Mouse (Mus musculus) cerebellum, postnatal 14 days (tissue): ENCODE results near the gene Hes2.

ENCODE experiments used
- DNase-seq, 2 experiments: peaks; one replicate each; pipeline ENCODE4 v3.0.0; 2021; ENCODE audit warnings: mixed read lengths in 2 of 2

Gene Hes2

DNA sequence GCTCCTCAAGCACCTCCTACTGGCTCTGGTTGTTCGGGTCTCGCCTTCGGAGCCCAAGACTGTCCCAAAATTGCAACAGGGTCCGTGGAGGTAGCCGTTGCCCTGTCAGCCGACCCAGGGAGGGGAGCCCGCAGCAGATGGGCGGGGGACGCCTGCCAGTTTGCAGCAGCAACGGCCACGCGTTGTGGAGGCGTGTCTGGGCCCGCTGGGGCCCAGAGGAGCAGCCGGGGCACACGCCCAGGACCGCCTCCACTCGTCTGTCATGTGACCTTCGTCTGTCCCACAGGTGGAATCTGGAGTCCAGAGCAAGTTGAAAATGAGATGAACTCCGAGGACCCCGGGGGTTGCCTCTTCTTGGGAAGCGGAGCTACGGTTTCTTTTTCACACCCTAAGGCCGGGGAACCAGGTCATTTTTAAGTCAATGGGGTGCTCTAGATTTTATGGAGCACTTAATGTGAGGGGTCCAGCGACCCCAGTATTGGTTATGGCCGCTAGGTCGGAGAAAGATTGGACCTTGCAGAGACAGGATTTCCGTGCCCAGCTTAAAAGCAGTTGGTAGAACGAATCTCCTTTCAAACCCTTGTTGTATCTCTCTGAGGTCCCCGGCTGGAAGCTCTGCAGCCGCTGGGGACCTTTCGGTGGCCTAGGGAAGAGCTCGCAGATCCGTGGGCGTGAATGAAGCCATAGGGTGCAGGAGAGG is at the start of gene Hes2:
Gene Hes2, plus strand, starts transcription at position 283 of the 700 bp plus-strand sequence.
- DNase-seq: no peak

DNA sequence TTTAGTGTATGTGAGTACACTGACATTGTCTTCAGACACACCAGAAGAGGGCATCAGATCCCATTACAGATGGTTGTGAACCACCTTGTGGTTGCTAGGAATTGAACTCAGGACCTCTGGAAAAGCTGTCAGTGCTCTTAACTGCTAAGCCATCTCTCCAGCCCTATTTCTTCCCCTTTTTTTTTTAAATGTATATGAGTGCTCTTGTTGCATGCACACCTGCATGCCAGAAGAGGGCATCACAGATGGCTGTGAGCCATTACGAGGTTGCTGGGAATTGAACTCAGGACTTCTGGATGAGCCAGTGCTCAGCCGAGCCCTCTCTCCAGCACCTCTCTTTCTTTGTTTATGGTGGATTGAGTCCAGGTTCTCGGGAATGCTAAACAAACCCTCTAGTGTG is 49.2 kb upstream of the Hes2 start:
- no peak for DNase-seq

- no peak for DNase-seq
These were observed 48.0 kb upstream of the Hes2 start for GRCm38 (mm10) chr4:152110689-152111088.

DNA sequence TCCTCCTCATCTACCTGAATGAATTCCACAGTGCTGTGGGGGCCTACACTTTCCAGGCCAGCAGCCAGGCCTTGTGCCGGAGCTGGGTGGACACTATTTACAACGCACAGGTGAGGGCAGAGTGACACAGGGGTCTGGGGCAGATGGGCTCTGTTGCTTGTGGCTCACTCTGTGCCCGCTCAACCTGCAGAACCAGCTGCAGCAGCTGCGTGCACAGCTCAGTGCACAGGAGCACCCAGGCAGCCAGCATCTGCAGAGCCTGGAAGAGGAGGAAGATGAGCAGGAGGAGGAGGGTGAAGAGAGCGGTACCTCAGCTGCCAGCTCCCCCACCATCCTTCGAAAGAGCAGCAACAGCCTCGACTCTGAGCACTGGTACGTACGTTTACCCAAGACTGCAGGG is 46.3 kb upstream of the Hes2 start:
- no peak for DNase-seq

DNA sequence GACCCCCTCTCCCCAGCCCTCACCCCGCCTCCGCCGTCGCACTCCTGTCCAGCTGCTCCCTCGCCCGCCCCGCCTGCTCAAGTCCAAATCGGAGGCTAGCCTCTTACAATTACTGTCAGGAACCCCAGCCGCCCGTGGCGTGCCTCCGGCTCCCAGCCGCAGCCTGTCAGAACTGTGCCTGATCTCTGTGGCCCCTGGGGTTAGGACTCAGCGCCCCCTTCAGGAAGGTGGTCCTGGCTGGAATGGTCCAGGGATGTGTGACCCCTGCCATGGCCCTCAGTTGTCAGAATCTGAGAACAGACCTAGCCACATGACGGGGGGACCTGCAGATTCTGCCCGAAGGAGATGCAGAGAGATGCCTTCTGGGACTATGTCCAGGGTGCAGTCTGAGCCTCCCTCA is 44.6 kb upstream of the Hes2 start:
- no peak for DNase-seq

DNA sequence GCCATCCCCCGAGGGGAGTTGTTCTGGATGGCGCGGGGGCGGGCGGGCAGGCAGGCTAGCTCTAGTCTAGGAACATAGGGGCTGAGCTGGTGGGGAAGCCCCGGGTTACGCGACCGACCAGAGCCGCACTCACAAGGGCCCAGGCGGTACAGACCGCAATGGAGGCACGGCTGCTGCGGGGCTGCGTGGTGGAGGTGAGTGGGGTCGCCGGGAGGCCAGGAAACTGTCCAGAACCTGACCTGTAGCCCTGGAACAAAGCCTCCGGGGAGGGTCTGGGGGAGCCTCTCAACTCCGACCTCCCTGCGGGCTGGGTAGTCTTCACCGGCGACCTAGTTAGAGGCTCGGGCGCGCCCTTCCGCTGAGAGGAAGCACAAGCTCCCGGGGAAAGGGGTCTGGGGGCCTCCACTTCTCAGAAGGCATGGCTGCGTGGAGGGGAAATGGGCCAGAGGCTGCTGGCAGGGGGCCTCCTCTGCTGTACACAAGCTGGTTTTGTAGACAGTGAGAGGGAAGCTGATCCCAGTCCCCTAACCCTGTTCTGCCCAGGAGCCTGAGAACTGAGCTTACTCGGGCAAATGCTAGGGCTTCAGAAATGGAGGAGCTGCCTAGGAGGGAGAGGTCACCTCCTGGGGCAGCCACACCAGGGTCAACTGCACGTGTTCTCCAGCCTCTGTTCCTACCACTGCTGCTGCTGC is 42.6 kb upstream of the Hes2 start, which contains the start of gene Tnfrsf25:
Gene Tnfrsf25, plus strand, starts transcription at position 14 of the 692 bp plus-strand sequence.
- DNase-seq: no peak

GRCm38 (mm10) chr4:152117538-152117937 is 41.1 kb upstream of the Hes2 start:
- no peak for DNase-seq

DNA sequence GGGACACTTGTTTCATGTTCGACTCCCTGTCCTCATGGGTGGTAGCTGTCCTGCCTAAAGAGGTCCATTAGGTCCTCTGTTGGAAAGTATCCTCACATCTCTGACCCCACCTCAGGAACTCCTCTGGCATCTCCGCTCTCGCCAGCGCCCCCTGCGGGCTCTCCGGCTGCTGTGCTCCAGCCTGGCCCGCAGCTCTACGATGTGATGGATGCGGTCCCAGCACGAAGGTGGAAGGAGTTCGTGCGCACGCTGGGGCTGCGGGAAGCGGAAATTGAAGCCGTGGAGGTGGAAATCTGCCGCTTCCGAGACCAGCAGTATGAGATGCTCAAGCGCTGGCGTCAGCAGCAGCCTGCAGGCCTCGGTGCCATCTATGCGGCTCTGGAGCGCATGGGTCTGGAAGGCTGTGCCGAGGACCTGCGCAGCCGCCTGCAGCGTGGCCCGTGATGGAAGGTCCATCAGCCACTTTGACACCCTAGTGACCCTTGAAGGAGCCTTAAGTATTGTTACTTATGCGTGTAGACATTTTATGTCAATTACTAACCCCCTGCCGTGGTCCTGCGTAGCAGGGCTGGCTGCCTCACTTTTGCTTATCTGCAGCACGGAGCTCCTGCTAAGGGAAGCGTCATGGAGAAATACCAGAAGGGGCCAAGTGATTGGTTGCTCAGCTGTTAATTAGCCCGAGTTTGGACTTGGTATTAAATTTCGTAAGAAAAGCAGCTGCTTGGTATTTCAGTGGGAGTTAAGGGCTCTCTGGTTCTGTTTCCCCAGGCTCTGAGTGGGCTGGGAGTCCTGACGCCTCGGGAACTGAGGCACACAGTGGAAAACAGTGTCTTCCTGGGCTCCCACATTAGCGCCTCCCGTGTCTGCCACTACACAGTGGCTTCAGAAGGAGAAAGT is 39.0 kb upstream of the Hes2 start:
- DNase-seq: peak; percentile 50 to 71

DNA sequence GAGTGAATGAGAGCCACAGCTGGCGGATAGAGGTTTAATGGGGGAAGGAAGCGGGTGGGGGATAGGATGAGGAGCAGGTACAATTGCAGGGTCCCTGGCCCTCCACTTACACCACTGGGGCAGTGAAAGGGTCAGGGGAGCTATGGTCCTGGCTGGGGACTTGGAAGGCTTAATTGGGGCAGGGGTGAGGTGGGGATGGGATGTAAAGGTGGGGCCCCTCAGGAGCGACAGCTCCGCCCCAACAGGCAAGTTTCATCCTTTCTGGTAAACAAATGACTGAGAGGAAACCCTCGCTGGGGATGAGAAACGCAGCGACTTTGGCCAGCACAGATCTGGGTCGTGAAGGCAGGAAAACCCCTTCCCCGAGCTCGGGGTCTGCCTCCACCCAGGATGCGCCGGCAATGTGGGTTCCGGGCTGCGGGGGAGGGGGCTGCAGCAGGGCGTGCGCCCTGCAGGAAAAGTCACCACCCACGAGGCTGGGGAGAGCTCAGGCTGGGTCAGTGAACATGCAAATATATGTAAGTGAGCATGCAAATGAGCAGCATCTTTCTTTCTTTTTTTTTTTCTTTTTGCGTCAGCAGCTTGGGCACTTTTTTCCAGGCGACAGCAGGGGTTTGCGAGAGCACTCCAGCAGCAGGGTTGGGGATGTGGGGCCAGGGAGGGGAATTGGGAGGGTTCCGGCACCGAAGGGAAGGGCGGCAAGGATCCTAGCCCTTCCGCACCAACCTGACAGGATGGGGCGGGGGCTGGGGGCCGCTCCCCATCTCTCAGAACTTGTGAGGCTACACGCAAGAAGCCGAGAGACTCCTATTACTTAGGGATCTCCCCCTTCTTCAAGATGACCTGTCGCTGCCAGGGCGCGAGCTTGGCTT is 38.1 kb upstream of the Hes2 start:
- DNase-seq: no peak

DNA sequence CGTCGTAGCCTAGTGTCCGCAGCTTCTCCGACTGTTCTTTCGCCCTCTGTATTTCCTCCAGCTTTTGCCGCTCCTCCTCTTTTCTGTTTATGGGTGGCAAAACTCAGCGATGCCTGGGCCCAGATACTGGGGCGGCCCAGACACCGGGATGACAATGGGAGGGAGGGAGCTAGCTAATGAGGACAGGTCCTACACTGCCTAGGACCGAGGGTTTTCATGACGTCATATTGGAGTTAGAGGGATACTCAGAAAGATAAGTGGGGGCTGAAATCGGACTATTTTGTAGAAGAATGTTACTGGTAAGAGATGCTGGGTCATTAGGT is 37.5 kb upstream of the Hes2 start:
- DNase-seq: no peak

DNA sequence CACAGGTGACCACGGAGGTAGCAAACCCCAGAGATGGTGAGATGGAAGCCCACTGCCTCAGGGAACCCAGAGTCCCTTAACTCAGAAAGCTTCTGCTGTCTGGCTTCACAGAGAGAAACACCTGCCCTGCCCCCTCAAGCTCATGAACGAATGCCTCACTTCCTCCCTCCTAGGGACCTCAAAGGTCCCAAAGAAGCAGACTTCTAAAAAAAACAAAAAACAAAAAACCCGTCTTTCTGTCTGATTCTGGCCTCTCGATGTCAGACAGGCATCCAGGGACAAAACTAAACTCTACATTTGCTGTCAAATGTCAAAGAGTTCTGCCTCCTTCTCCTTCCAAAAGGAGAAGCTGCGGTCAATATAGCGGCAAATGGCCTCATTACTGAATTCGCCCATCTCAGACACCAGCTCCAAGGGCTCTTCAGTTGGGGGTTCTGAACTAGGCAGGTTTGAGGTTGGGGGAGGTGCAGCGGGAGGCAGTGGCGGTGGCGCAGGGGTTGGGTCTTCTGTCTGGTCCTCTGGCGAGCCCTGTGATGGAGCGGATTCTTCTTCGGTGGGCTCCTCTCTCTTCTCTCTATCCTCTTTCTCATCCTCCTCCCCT is 34.2 kb upstream of the Hes2 start:
- no peak for DNase-seq

- DNase-seq: peak; percentile 73 to 77
These were observed 33.3 kb upstream of the Hes2 start for GRCm38 (mm10) chr4:152125161-152126025.

GRCm38 (mm10) chr4:152126026-152126920 is 32.4 kb upstream of the Hes2 start:
- peak in 1 of 2 experiments; percentile 32 for DNase-seq

GRCm38 (mm10) chr4:152127884-152128283 is 30.8 kb upstream of the Hes2 start:
- no peak for DNase-seq

GRCm38 (mm10) chr4:152128784-152129183 is 29.9 kb upstream of the Hes2 start:
- DNase-seq: no peak

GRCm38 (mm10) chr4:152129395-152129930 is 29.2 kb upstream of the Hes2 start:
- DNase-seq: no peak

- peak in 1 of 2 experiments; percentile 42 for DNase-seq
These were observed 27.7 kb upstream of the Hes2 start for GRCm38 (mm10) chr4:152130771-152131653.
